In the genomic region with DNA sequence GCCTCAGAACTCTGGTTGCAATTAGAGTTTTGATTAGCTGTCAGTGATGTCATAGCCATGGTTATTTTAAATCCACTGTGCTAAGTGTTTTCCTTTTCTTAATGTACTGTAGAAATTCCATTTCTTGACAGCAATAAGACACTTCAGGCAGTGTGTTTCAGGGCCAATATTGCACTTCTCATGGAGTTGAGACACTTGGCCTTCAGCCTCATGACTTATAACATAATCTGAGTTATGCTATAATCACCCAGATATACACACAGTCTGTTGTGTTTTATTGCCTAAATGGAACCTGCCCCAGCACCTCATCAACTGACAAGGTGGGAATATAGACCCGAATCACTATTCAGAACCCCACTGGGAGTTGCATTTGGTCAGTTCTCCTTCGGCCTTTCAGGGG, we compare ENCODE assay signal across 28 mouse cellular contexts. TPM values are rescaled to one million over a fixed set of nuclear protein-coding genes. Genes with fewer than 3 reads are reported as not detected.
"Had no signal": no experiment of that assay in that cellular context is flagged by ENCODE, and none has a peak within 500 bp of the region (broad histone marks: within the 10 kb centered on the region; RNA-seq: fewer than 3 reads in every experiment).

No protein-coding gene starts in this region.

- H3K36me3 ChIP-seq: heart, embryonic 13.5 days; heart, embryonic 15.5 days; hindbrain, embryonic 13.5 days; hindbrain, embryonic 15.5 days; kidney, embryonic 15.5 days; liver, embryonic 13.5 days had no signal

- H3K27ac ChIP-seq: gastrocnemius, adult 2 months; heart, adult 2 months; heart, embryonic 13.5 days; heart, embryonic 15.5 days; hindbrain, embryonic 13.5 days; hindbrain, embryonic 15.5 days; hindbrain, postnatal 0 days; kidney, embryonic 15.5 days; kidney, postnatal 0 days; liver, embryonic 13.5 days had no signal

- H3K4me2 ChIP-seq: heart, embryonic 11.5 days; heart, embryonic 13.5 days; heart, embryonic 15.5 days; hindbrain, embryonic 13.5 days; hindbrain, embryonic 15.5 days; kidney, embryonic 15.5 days; liver, embryonic 11.5 days; liver, embryonic 13.5 days had no signal

- H3K4me1 ChIP-seq: heart, embryonic 13.5 days; heart, embryonic 15.5 days; hindbrain, embryonic 13.5 days; hindbrain, embryonic 15.5 days; kidney, embryonic 15.5 days; liver, embryonic 13.5 days had no signal

- ATAC-seq: hindbrain, postnatal 0 days; intestine, embryonic 16.5 days had no signal

- H3K27me3 ChIP-seq: heart, embryonic 13.5 days; hindbrain, embryonic 13.5 days; hindbrain, embryonic 15.5 days; kidney, embryonic 15.5 days; liver, embryonic 13.5 days had no signal

- H3K4me3 ChIP-seq: gastrocnemius, adult 2 months; heart, adult 2 months; heart, embryonic 13.5 days; heart, embryonic 15.5 days; hindbrain, embryonic 13.5 days; hindbrain, embryonic 15.5 days; kidney, embryonic 15.5 days; liver, embryonic 13.5 days had no signal

- DNase-seq: gastrocnemius, adult 2 months; gastrocnemius, postnatal 10 days; gastrocnemius, postnatal 25 days; heart, adult 2 months; heart, postnatal 14 days; heart, postnatal 36 days; kidney, adult 11 months; kidney, adult 2 months; kidney, adult 9 months; kidney, postnatal 14 days; kidney, postnatal 36 days; layer of hippocampus, adult 9-11 months; layer of hippocampus, postnatal 36 days; left cerebral cortex, postnatal 4 days; liver; liver, embryonic 13.5 days had no signal

- H3K9ac ChIP-seq: heart, embryonic 13.5 days; heart, embryonic 15.5 days; hindbrain, embryonic 13.5 days; hindbrain, embryonic 15.5 days; kidney, embryonic 15.5 days; liver, embryonic 13.5 days had no signal

- H3K9me3 ChIP-seq: heart, embryonic 13.5 days; heart, embryonic 15.5 days; hindbrain, embryonic 13.5 days; hindbrain, embryonic 15.5 days; kidney, embryonic 15.5 days; liver, embryonic 13.5 days had no signal

RNA-seq across cellular contexts. Expression of a gene that starts 42.9 kb away (rescaled TPM):
- total RNA-seq: granulocyte monocyte progenitor cell, adult 5-6 weeks; hematopoietic stem cell, adult 5-6 weeks had no signal
